Mouse (Mus musculus) embryonic fibroblast, embryonic 13.5 days (primary cell): ENCODE results near the gene Elmsan1.

ENCODE experiments used
- CTCF ChIP-seq: IDR thresholded peaks from 2 replicates; pipeline ENCODE4 v1.5.1; 2011; ENCODE audit warnings: mild to moderate bottlenecking, control low read depth, low read length, moderate library complexity, borderline replicate concordance; ENCODE audit not compliant: insufficient read depth
- POLR2A ChIP-seq: IDR thresholded peaks from 2 replicates; pipeline ENCODE4 v1.6.1; 2011; ENCODE audit warnings: low read depth, mild to moderate bottlenecking, control low read depth, low read length, moderate library complexity

- TF ChIP-seq POLR2A, result 0 out of 2 replicates have a peak, but pooled peaks have one; percentile 16
- no peak for TF ChIP-seq CTCF
Observed at GRCm38 (mm10) chr12:84176126-84176769, 42.4 kb downstream of the Elmsan1 start.
